Mouse (Mus musculus): ENCODE data around the gene Guca1b.

GRCm38 (mm10) chr17:47394223-47394869, 9.2 kb downstream of the Guca1b start:
- TF ChIP-seq CTCF (IDR thresholded peaks at IDR 0.05; ENCODE audit: low read depth, low read length): no peak
- TF ChIP-seq POLR2AphosphoS5 (IDR thresholded peaks at IDR 0.05; ENCODE audit: insufficient replicate concordance, low read depth, low read length): no peak
- TF ChIP-seq GATA1 (IDR thresholded peaks at IDR 0.05; ENCODE audit: borderline replicate concordance, low read length): no peak
